Mouse (Mus musculus) embryonic facial prominence, embryonic 11.5 days (tissue): ENCODE results near the gene Lrrc71. TPM values are rescaled to one million over a fixed set of nuclear protein-coding genes. Genes with fewer than 3 reads are reported as not detected.

ENCODE experiments used
- ATAC-seq: fragments of 200-750 bp; cut with Nextera tagmentation; replicated peaks from 2 replicates; pipeline ENCODE4 v1.8.0; 2017; ENCODE audit warnings: low read depth; ENCODE audit not compliant: insufficient number of reproducible peaks, low FRiP score, low TSS enrichment
- DNase-seq: peaks from one replicate; pipeline ENCODE4 v3.0.0-alpha.2; 2015; ENCODE audit warnings: low spot score
- H3K27ac ChIP-seq: fragments of 300-500 bp; sonication (generic); replicated peaks from 2 replicates; pipeline ENCODE4 v1.5.1; 2014; ENCODE audit warnings: mild to moderate bottlenecking, low read depth, low read length, control low read depth
- H3K27me3 ChIP-seq: fragments of 300-500 bp; sonication (generic); 2 replicates; pipeline ENCODE4 v1.6.1; 2014; ENCODE audit warnings: mild to moderate bottlenecking, low read length, moderate library complexity, mixed read lengths; ENCODE audit not compliant: control insufficient read depth, insufficient read depth
- H3K36me3 ChIP-seq: fragments of 300-500 bp; sonication (generic); replicated peaks from 2 replicates; pipeline ENCODE4 v1.6.1; 2014; ENCODE audit warnings: low read depth, mild to moderate bottlenecking, low read length, moderate library complexity, mixed read lengths; ENCODE audit not compliant: control insufficient read depth, insufficient read depth
- H3K4me1 ChIP-seq: fragments of 300-500 bp; sonication (generic); 2 replicates; pipeline ENCODE4 v1.6.1; 2014; ENCODE audit warnings: low read length, mixed read lengths; ENCODE audit not compliant: control insufficient read depth, insufficient read depth
- H3K4me2 ChIP-seq: fragments of 300-500 bp; sonication (generic); 2 replicates; pipeline ENCODE4 v1.6.1; 2014; ENCODE audit warnings: low read depth, mild to moderate bottlenecking, control low read depth, low read length, moderate library complexity
- H3K4me3 ChIP-seq: fragments of 300-500 bp; sonication (generic); 2 replicates; pipeline ENCODE4 v1.5.1; 2014; ENCODE audit warnings: low read depth, low read length, control low read depth
- H3K9ac ChIP-seq: fragments of 300-500 bp; sonication (generic); replicated peaks from 2 replicates; pipeline ENCODE4 v1.6.1; 2014; ENCODE audit warnings: mild to moderate bottlenecking, control low read depth, low read length
- H3K9me3 ChIP-seq: fragments of 300-500 bp; sonication (generic); replicated peaks from 2 replicates; pipeline ENCODE4 v1.6.1; 2016; ENCODE audit warnings: mild to moderate bottlenecking, low read length, inconsistent platforms, mixed read lengths; ENCODE audit not compliant: control insufficient read depth
- WGBS: fragments of 180-500 bp; shearing (Covaris S2); extraction: QIAGEN DNeasy Blood & Tissue Kit; methylation state at CpG from one replicate; pipeline ENCODE4 v1.1.7; 2014; 5-methylcytosine and 5-hydroxymethylcytosine counted together
- polyA plus RNA-seq: library from polyadenylated mRNA; unstranded; fragments of >200 nt; fragmentation: Nextera tagmentation; extraction: Ambion mirVana; gene quantifications from 2 replicates; pipeline ENCODE4 v1.2.1, GENCODE M21; 2014

Gene Lrrc71
- polyA plus RNA-seq, 1 experiment from 2014 or later, result not detected

GRCm38 (mm10) chr3:87761408-87762375 is 13.3 kb upstream of the Lrrc71 start:
- Histone ChIP-seq H3K9me3 (no peaks in the 10 kb centered on the region), H3K9ac (peak overlapping the region; percentile 32; the same call in 1 of the 2 replicates), H3K4me3 (no peak overlapping the region), H3K36me3 (no peaks in the 10 kb centered on the region), H3K4me1 (peaks cover 17% of the 10 kb centered on the region), H3K4me2 (no peak overlapping the region), H3K27me3 (no peaks in the 10 kb centered on the region), H3K27ac (peak overlapping the region; percentile 70)
- no peak for ATAC-seq
- WGBS, result 46% methylated on average over 20 of the region's 20 CpGs
- peak; percentile 60 for DNase-seq

- Histone ChIP-seq H3K27ac (no peak overlapping the region), H3K9ac (no peak overlapping the region), H3K9me3 (no peaks in the 10 kb centered on the region), H3K4me1 (peaks cover 8% of the 10 kb centered on the region; the same call in 1 of the 2 replicates), H3K36me3 (no peaks in the 10 kb centered on the region), H3K27me3 (no peaks in the 10 kb centered on the region), H3K4me2 (no peak overlapping the region), H3K4me3 (no peak overlapping the region)
- DNase-seq, result no peak
- WGBS, result 69% methylated on average over 3 of the region's 5 CpGs
- no peak for ATAC-seq
These were observed 10.2 kb upstream of the Lrrc71 start for GRCm38 (mm10) chr3:87758641-87759040.

- no peak overlapping the region for H3K4me3 ChIP-seq
- 47% methylated on average over 20 of the region's 20 CpGs for WGBS
- no peak overlapping the region for H3K27ac ChIP-seq
- DNase-seq (no peak), ATAC-seq (no peak)
- no peaks in the 10 kb centered on the region for H3K27me3 ChIP-seq
- H3K4me1 ChIP-seq, result peaks cover 2% of the 10 kb centered on the region; the same call in 1 of the 2 replicates
- no peaks in the 10 kb centered on the region for H3K9me3 ChIP-seq
- H3K36me3 ChIP-seq, result no peaks in the 10 kb centered on the region
- H3K9ac ChIP-seq, result peak overlapping the region; percentile 7; the same call in 1 of the 2 replicates
- no peak overlapping the region for H3K4me2 ChIP-seq
These were observed 8.1 kb upstream of the Lrrc71 start for GRCm38 (mm10) chr3:87756488-87756887.

- ATAC-seq (peak; percentile 69), DNase-seq (peak; percentile 85)
- 4% methylated on average over 24 of the region's 24 CpGs for WGBS
- H3K36me3 ChIP-seq, result no peaks in the 10 kb centered on the region
- H3K9me3 ChIP-seq, result no peaks in the 10 kb centered on the region
- H3K4me1 ChIP-seq, result 0 out of 2 replicates have a peak, but pooled peaks cover 2% of the 10 kb centered on the region
- H3K27ac ChIP-seq, result no peak overlapping the region
- no peak overlapping the region for H3K4me3 ChIP-seq
- H3K9ac ChIP-seq, result peak overlapping the region; percentile 7; the same call in 1 of the 2 replicates
- H3K4me2 ChIP-seq, result peak overlapping the region; percentile 24; the same call in 1 of the 2 replicates
- H3K27me3 ChIP-seq, result no peaks in the 10 kb centered on the region
These were observed 7.5 kb upstream of the Lrrc71 start for GRCm38 (mm10) chr3:87755964-87756363.

DNA sequence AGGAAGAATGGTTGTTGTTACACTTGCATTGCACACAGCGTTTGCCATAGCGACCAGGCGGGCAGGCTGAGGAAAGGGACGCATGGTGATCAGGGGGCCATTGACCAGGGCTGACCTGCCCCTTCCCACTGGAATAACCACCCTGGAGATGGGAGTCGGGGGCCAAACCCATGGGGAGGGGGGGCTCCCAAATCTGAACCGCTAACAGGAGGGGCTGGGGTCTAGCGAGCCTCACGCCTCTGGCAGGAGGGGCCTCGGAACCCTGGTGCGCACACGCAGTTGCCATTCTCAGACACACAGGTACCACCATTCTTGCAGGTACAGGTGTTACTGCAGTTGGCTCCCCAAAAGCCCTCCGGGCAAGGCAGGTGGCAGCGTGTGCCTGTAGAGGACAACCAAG is 5.4 kb upstream of the Lrrc71 start:
- no peak for DNase-seq
- no peak for ATAC-seq
- H3K27ac ChIP-seq, result no peak overlapping the region
- H3K4me1 ChIP-seq, result no peaks in the 10 kb centered on the region
- H3K4me2 ChIP-seq, result no peak overlapping the region
- no peaks in the 10 kb centered on the region for H3K36me3 ChIP-seq
- H3K4me3 ChIP-seq, result no peak overlapping the region
- no peaks in the 10 kb centered on the region for H3K27me3 ChIP-seq
- no peak overlapping the region for H3K9ac ChIP-seq
- no peaks in the 10 kb centered on the region for H3K9me3 ChIP-seq
- 86% methylated on average over 13 of the region's 13 CpGs for WGBS

GRCm38 (mm10) chr3:87752567-87752966 is 4.1 kb upstream of the Lrrc71 start:
- WGBS, result 79% methylated on average over 3 of the region's 3 CpGs
- no peak for ATAC-seq

GRCm38 (mm10) chr3:87749977-87750376 is 1.6 kb upstream of the Lrrc71 start:
- WGBS, result 90% methylated on average over 12 of the region's 12 CpGs
- Histone ChIP-seq H3K36me3 (no peaks in the 10 kb centered on the region), H3K4me3 (no peak overlapping the region), H3K27me3 (no peaks in the 10 kb centered on the region), H3K27ac (no peak overlapping the region), H3K9ac (no peak overlapping the region), H3K4me1 (peaks cover 2% of the 10 kb centered on the region), H3K9me3 (no peaks in the 10 kb centered on the region), H3K4me2 (no peak overlapping the region)
- DNase-seq (no peak), ATAC-seq (no peak)

More at GRCm38 (mm10) chr3:87752567-87752966, 4.1 kb upstream of the Lrrc71 start:
- no peak overlapping the region for H3K9ac ChIP-seq
- DNase-seq, result no peak
- no peaks in the 10 kb centered on the region for H3K27me3 ChIP-seq
- H3K4me3 ChIP-seq, result no peak overlapping the region
- peaks cover 2% of the 10 kb centered on the region; the same call in 1 of the 2 replicates for H3K4me1 ChIP-seq
- H3K27ac ChIP-seq, result no peak overlapping the region
- H3K4me2 ChIP-seq, result no peak overlapping the region
- no peaks in the 10 kb centered on the region for H3K9me3 ChIP-seq
- no peaks in the 10 kb centered on the region for H3K36me3 ChIP-seq

DNA sequence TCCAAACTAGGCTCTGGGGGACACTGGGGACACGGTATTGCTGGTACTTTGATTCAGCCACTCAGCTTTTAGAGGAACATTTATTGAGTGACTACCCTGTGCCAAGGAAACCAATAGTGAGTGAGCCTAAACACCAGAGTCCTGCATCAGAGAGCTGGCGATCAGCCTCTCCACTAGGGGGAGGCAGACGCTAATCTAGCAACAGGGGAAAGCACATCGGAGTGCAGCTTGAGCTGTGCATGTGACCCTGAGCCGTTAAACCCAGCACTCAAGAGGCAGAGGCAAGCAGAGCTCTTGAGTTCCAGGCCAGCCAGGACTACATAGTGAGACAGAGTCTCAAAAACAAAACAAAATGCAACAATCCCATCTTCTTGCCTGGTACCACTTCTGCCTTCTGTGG is 611 bp upstream of the Lrrc71 start:
- Histone ChIP-seq H3K4me2 (no peak overlapping the region), H3K36me3 (no peaks in the 10 kb centered on the region), H3K4me3 (no peak overlapping the region), H3K9ac (no peak overlapping the region), H3K4me1 (peaks cover 2% of the 10 kb centered on the region), H3K27me3 (no peaks in the 10 kb centered on the region), H3K9me3 (no peaks in the 10 kb centered on the region), H3K27ac (no peak overlapping the region)
- WGBS, result 20% methylated on average over 5 of the region's 5 CpGs
- ATAC-seq (no peak), DNase-seq (peak; percentile 58)
